Mouse (Mus musculus): ENCODE data around the gene Palm3.

GRCm38 (mm10) chr8:83971661-83972060 is 49.6 kb upstream of the Palm3 start:
- TF ChIP-seq CTCF (IDR thresholded peaks at IDR 0.05; ENCODE audit: low read depth) (no peak), EP300 (optimal IDR thresholded peaks at IDR 0.05) (no peak)

Measured in stomach, postnatal 0 days (tissue).